Mouse (Mus musculus) thymus, adult 2 months (tissue): ENCODE measurements around the gene Parp8. TPM values are rescaled to one million over a fixed set of nuclear protein-coding genes. Genes with fewer than 3 reads are reported as not detected.

Experiments used
- DNase-seq: peaks from one replicate; pipeline ENCODE4 v3.0.0; 2021
- H3K27ac ChIP-seq: fragments of 200-500 bp; 2 replicates; pipeline ENCODE4 v1.5.1; 2012; ENCODE audit warnings: low read length, control low read depth; ENCODE audit not compliant: control insufficient read depth, insufficient read depth
- H3K27me3 ChIP-seq: fragments of 200-500 bp; 2 replicates; pipeline ENCODE4 v1.6.1; 2012; ENCODE audit warnings: mild to moderate bottlenecking, low read length, moderate library complexity, mixed read lengths; ENCODE audit not compliant: control insufficient read depth, insufficient read depth
- H3K36me3 ChIP-seq: fragments of 200-500 bp; 2 replicates; pipeline ENCODE4 v1.6.1; 2012; ENCODE audit warnings: mild to moderate bottlenecking, low read length, moderate library complexity; ENCODE audit not compliant: control insufficient read depth, insufficient read depth
- H3K4me1 ChIP-seq: fragments of 200-500 bp; replicated peaks from 2 replicates; pipeline ENCODE4 v1.6.1; 2012; ENCODE audit warnings: low read length; ENCODE audit not compliant: control insufficient read depth, insufficient read depth
- H3K4me3 ChIP-seq: fragments of 200-500 bp; 2 replicates; pipeline ENCODE4 v1.5.1; 2012; ENCODE audit warnings: mild to moderate bottlenecking, low read length, control low read depth, moderate library complexity; ENCODE audit not compliant: control insufficient read depth, insufficient read depth
- CTCF ChIP-seq: fragments of 200-500 bp; IDR thresholded peaks from 2 replicates; pipeline ENCODE4 v1.5.1; 2012; ENCODE audit warnings: mild to moderate bottlenecking, control low read depth, low read length, moderate library complexity, borderline replicate concordance; ENCODE audit not compliant: control insufficient read depth, poor library complexity, insufficient read depth; ENCODE audit errors: extremely low read depth
- POLR2A ChIP-seq: fragments of 200-500 bp; IDR thresholded peaks from 2 replicates; pipeline ENCODE4 v1.6.1; 2012; ENCODE audit warnings: mild to moderate bottlenecking, low read length, control low read depth, moderate library complexity; ENCODE audit not compliant: control insufficient read depth, poor library complexity, insufficient read depth; ENCODE audit errors: extremely low read depth
- WGBS: fragments of 180-500 bp; shearing (Covaris S2); methylation state at CpG from one replicate; pipeline ENCODE4 v1.1.7; 2018; 5-methylcytosine and 5-hydroxymethylcytosine counted together
- polyA plus RNA-seq: library from polyadenylated mRNA; depleted of rRNA; stranded (reverse); fragments of >200 nt; gene quantifications from 2 replicates; pipeline ENCODE4 v1.2.3, GENCODE M21; 2012

Gene Parp8
- polyA plus RNA-seq, 1 experiment: 17.4 TPM

DNA sequence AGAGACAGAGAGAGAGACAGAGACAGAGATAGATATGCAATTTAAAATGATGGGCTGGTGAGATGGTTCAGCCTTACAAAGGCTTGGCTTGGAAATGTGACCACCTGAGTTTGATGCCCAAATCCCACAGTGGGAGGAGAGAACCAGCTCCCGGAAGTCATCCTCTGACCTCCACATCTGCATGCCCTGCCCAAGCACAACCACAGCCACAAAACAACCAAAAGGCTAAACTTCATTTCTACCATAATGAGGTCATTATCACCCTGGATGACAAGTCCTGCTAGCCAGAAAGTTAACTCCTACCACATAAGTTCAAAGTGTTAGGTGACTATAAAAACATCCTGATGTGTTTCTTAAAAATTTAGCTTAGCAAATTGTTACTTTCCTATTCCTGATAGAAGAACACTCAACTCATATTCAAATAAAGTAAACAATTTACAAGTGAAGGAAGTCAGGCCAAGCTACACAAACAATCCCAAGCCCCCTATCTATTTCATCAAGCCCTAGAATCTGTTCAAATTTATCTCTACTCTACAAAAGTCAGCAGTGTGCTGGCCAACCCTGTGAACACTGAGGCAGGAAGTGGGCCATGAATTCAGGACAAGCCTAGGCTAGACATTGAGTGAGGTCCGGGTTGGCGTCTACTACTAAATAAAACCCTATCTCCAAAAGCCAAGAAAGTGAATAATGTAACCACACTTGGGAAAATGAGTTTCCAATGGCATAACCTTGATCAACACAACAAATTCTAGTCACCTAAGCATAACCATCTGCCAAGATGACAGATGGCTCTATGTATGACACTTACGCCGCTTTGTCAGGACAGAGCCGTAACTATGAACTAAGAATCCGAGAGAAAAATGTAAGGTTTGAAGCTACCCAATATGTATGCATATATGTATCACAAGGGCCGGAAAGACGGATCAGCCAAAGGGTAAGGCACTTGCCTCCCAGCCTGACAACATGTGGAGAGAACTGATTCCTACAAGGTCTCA lies 17.0 kb downstream of the Parp8 start:
- WGBS: 95% methylated on average over 9 of the region's 9 CpGs
- Histone ChIP-seq H3K4me3 (no peak overlapping the region), H3K27ac (no peak overlapping the region), H3K27me3 (no peaks in the 10 kb centered on the region), H3K4me1 (no peaks in the 10 kb centered on the region), H3K36me3 (no peaks in the 10 kb centered on the region)
- TF ChIP-seq CTCF (no peak), POLR2A (no peak)
- no peak for DNase-seq

DNA sequence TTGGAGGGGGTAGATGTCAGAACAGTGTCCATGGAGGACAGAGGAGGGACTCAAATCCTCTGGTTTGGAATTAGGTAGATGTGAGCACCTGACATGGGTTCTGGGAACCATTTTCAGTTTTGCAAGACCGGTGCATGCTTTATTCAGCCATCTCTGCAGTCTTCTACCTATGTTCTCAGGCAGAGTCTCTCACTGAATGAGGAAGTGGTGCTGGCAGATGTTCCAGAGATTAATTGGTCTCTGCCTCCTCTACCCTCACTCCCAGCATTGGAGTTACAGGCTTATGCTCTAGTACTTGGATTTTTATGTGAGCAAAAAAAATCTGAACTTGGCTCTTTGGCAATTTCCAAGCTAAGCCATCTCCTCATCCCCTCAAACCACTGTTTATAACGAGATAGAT lies 17.8 kb downstream of the Parp8 start:
- Histone ChIP-seq H3K36me3 (no peaks in the 10 kb centered on the region), H3K4me3 (no peak overlapping the region), H3K27me3 (no peaks in the 10 kb centered on the region), H3K4me1 (no peaks in the 10 kb centered on the region), H3K27ac (no peak overlapping the region)
- TF ChIP-seq CTCF: no peak
- TF ChIP-seq POLR2A: no peak
- WGBS: 88% methylated on average over 2 of the region's 2 CpGs
- DNase-seq: no peak

DNA sequence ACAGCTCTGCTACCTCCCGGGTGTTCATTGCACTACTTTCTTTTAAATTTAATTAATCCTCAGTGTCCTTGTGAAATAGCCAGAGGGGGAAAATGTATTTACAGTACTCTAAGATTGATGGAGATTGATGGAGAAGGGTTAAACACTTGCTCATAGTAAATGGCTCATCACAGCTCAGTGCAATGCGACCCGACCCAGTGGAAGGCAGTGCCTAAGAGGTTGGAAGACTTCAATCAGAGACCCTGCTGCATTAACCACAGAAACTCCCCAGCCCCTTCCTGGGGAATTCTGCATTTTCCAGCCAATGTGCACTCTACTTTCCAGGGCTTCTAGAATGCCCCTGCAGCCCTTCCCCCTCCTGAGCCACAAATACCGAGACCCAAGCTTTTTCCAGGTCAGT lies 18.7 kb downstream of the Parp8 start:
- Histone ChIP-seq H3K36me3 (no peaks in the 10 kb centered on the region), H3K27me3 (no peaks in the 10 kb centered on the region), H3K27ac (no peak overlapping the region), H3K4me3 (no peak overlapping the region), H3K4me1 (no peaks in the 10 kb centered on the region)
- no peak for DNase-seq
- no peak for TF ChIP-seq POLR2A
- no peak for TF ChIP-seq CTCF
- 90% methylated on average over 4 of the region's 4 CpGs for WGBS

DNA sequence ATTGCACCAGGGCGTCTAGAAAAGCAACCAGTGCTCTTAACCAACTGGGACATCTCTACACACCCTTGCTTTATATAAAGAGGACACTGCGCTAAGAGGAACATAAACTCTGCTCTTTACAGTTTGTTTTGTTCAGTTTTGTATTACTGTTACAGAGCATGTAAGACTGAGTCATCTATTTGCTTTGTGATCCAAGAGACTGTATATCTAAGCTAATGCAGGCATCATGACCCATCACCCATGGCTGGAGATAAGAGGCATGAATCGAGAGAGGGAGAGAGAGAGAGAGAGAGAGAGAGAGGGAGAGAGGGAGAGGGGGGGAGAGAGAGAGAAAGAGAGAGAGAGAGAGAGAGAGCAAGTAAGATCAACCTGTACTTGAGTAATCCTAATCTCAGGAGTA lies 24.8 kb downstream of the Parp8 start:
- DNase-seq: no peak
- no peak overlapping the region for H3K4me3 ChIP-seq
- TF ChIP-seq POLR2A: no peak
- no peak for TF ChIP-seq CTCF
- H3K4me1 ChIP-seq: no peaks in the 10 kb centered on the region
- H3K27ac ChIP-seq: no peak overlapping the region
- no peaks in the 10 kb centered on the region for H3K36me3 ChIP-seq
- 93% methylated on average over 3 of the region's 3 CpGs for WGBS
- no peaks in the 10 kb centered on the region for H3K27me3 ChIP-seq

DNA sequence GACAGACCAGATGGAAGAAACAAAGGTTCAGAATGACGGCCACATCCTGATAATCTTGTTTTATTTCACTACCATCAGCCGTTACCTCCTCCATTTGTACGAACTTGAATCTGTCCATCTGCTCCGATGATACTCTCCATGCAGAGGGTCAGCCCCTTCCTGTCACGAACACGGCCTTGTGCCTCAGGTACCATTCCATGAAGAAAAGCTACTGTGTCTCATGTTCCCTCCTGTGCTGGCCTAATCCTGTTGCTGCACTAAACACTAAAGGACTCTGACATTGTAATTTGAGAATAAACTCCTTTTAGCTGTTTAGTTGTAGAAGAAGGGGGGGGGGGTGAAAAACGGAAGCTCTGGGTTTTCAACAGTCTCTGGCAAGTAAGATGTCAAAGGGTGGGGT lies 33.8 kb downstream of the Parp8 start:
- no peak overlapping the region for H3K27ac ChIP-seq
- no peak overlapping the region for H3K4me3 ChIP-seq
- no peaks in the 10 kb centered on the region for H3K4me1 ChIP-seq
- TF ChIP-seq POLR2A (no peak), CTCF (no peak)
- no peaks in the 10 kb centered on the region for H3K27me3 ChIP-seq
- WGBS: 82% methylated on average over 7 of the region's 7 CpGs
- DNase-seq: no peak
- H3K36me3 ChIP-seq: no peaks in the 10 kb centered on the region

DNA sequence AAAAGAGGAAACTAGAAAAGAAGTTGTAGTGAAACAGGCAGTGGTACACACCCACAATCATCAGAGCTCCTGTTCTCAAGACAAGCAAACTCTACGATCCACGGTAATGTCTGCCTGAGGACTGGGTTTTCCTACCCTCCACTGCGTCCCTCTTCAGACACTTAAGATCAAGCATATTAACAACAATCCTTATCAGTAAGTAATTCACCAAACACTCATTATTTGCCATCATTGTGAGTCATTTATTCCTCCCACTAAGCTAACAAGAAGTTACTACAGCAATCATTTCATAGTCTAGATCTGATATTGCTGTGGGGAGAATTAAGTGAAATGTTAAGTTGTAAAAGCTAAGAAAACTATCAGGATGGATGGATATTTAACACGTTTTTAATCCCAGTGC lies 35.0 kb downstream of the Parp8 start:
- Histone ChIP-seq H3K4me3 (no peak overlapping the region), H3K27me3 (no peaks in the 10 kb centered on the region), H3K27ac (no peak overlapping the region), H3K36me3 (no peaks in the 10 kb centered on the region), H3K4me1 (no peaks in the 10 kb centered on the region)
- 93% methylated on average over 4 of the region's 4 CpGs for WGBS
- no peak for DNase-seq
- TF ChIP-seq POLR2A (no peak), CTCF (no peak)

DNA sequence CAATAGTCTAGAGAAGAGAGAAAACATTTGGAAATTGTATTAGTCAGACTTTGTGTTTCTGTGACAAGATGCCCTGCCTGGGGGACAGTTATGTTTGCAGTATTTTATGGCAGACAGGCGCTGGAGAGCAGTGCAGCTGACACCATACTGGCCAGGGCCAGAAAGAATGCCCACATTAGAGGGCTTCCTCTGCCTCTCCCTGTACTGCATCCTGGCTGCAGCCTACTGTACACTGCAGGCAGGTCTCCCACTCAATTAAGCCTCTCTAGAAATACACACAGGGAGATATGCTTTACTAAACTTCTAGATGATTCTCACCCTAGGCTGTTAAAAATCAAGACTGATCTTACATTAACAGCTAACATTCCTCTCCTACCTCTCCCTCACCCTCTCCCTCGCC lies 36.6 kb downstream of the Parp8 start:
- Histone ChIP-seq H3K27ac (no peak overlapping the region), H3K27me3 (no peaks in the 10 kb centered on the region), H3K4me3 (no peak overlapping the region), H3K36me3 (no peaks in the 10 kb centered on the region), H3K4me1 (no peaks in the 10 kb centered on the region)
- DNase-seq: no peak
- 92% methylated on average over 2 of the region's 2 CpGs for WGBS
- no peak for TF ChIP-seq POLR2A
- no peak for TF ChIP-seq CTCF

DNA sequence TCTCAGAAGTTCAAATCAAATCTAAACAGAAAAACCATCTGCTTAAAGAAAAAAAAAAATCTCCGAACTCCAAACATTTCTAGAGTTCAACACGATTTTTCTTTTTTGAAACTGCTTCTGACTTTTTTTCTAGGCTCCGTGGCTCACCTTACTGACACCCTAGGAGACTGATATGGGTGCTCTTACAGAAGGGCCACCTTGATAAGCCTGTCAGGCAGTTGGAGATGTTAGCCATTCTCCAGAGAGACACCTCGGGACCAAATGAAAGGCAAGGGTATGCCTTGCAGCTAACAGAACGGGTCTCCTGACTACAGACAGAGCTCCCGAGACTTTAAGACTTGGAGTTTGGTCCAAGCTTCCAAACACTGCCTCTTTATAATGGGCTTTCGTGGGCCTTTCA lies 37.1 kb downstream of the Parp8 start:
- H3K27me3 ChIP-seq: no peaks in the 10 kb centered on the region
- TF ChIP-seq CTCF (no peak), POLR2A (no peak)
- no peak overlapping the region for H3K4me3 ChIP-seq
- 87% methylated on average over 7 of the region's 7 CpGs for WGBS
- H3K27ac ChIP-seq: no peak overlapping the region
- no peaks in the 10 kb centered on the region for H3K36me3 ChIP-seq
- H3K4me1 ChIP-seq: no peaks in the 10 kb centered on the region
- no peak for DNase-seq
